Mouse (Mus musculus): ENCODE measurements around the gene Dglucy. TPM values are rescaled to one million over a fixed set of nuclear protein-coding genes. Genes with fewer than 3 reads are reported as not detected.
A peak's percentile ranks its signal among the peaks of the same experiment; 100 is the strongest.

Dglucy gene
- polyA plus RNA-seq, 1 experiment from 2014 or later, result 0.06 TPM

DNA sequence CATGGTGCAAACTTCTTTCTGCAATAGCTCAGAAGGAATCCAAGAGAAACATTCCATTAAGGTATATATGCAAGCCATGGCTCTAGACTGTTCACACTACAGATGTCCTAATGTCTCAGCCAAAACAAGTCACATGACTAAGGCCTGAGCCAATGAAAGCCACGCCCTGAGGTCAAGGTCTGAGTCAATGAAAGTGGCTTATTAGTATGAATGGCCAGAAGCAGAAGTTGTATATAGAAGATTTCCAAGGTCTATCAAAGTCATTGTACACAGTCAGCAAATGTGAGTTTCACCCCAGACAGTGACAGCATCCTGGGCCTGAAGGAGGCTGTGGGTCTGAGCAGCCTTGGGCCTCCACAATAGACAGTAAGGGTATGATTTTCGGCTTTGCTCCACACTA, 52.2 kb downstream of the Dglucy start:
- no peaks in the 10 kb centered on the region for H3K9me3 ChIP-seq (replicated peaks)
- H3K27me3 ChIP-seq (ENCODE audit: low read depth, poor library complexity, severe bottlenecking), result no peaks in the 10 kb centered on the region; the same call in 1 of the 2 replicates
- no peaks in the 10 kb centered on the region for H3K36me3 ChIP-seq
- peaks cover 9% of the 10 kb centered on the region for H3K4me1 ChIP-seq
- H3K4me3 ChIP-seq, result no peak overlapping the region
- no peak overlapping the region for H3K27ac ChIP-seq (replicated peaks)
- DNase-seq (ENCODE audit: low spot score), result no peak
- 70% methylated on average over 2 of the region's 2 CpGs for WGBS

GRCm38 (mm10) chr12:100831629-100832325, 52.9 kb downstream of the Dglucy start:
- H3K27ac ChIP-seq (replicated peaks), result no peak overlapping the region
- H3K4me3 ChIP-seq, result no peak overlapping the region
- no peaks in the 10 kb centered on the region; the same call in 1 of the 2 replicates for H3K27me3 ChIP-seq (ENCODE audit: low read depth, poor library complexity, severe bottlenecking)
- peak; percentile 7 for DNase-seq (ENCODE audit: low spot score)
- no peaks in the 10 kb centered on the region for H3K36me3 ChIP-seq
- peaks cover 9% of the 10 kb centered on the region for H3K4me1 ChIP-seq
- 25% methylated on average over 8 of the region's 8 CpGs for WGBS
- H3K9me3 ChIP-seq (replicated peaks), result no peaks in the 10 kb centered on the region

- H3K27ac ChIP-seq (replicated peaks), result no peak overlapping the region
- DNase-seq (ENCODE audit: low spot score), result peak; percentile 9
Measured at GRCm38 (mm10) chr12:100837208-100837607, 58.4 kb downstream of the Dglucy start.

DNA sequence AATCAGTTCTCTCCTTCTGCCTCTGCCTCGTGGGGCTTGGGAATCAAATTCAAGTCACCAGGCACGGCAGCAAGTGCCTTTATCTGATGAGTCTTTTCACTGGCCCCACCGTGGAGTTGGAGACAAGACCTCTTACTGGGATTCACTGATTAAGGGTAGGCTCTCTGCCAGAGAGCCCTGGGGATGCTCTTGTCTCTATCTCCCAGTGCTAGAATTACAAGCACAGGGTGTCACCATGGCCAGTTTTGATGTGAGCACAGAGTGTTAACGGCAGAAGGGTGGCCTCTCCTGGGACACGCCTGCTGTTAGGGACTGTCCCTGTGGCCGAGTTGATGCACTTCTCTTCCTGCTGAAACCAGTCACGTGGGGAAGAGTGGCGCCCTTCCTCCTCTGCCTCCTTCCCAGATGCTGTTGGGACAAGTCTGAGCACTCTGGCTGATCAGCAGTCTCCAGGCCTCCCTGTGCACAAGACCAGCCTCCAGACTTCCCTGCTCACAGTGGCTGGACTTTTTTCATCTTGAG, 60.3 kb downstream of the Dglucy start:
- no peak overlapping the region for H3K4me3 ChIP-seq
- H3K27me3 ChIP-seq (ENCODE audit: low read depth, poor library complexity, severe bottlenecking), result no peaks in the 10 kb centered on the region
- H3K36me3 ChIP-seq, result no peaks in the 10 kb centered on the region
- H3K27ac ChIP-seq (replicated peaks), result no peak overlapping the region
- no peaks in the 10 kb centered on the region for H3K4me1 ChIP-seq
- 37% methylated on average over 8 of the region's 8 CpGs for WGBS
- H3K9me3 ChIP-seq (replicated peaks), result no peaks in the 10 kb centered on the region
- DNase-seq (ENCODE audit: low spot score), result no peak

More at GRCm38 (mm10) chr12:100837208-100837607, 58.4 kb downstream of the Dglucy start:
- 88% methylated on average over 3 of the region's 3 CpGs for WGBS
- Histone ChIP-seq H3K36me3 (no peaks in the 10 kb centered on the region), H3K27me3 (ENCODE audit: low read depth, poor library complexity, severe bottlenecking) (no peaks in the 10 kb centered on the region; the same call in 1 of the 2 replicates), H3K9me3 (replicated peaks) (no peaks in the 10 kb centered on the region), H3K4me1 (0 out of 2 replicates have a peak, but pooled peaks cover under 1% of the 10 kb centered on the region), H3K4me3 (no peak overlapping the region)

GRCm38 (mm10) chr12:100839926-100840325, 61.1 kb downstream of the Dglucy start:
- H3K36me3 ChIP-seq, result no peaks in the 10 kb centered on the region
- H3K27me3 ChIP-seq (ENCODE audit: low read depth, poor library complexity, severe bottlenecking), result no peaks in the 10 kb centered on the region
- WGBS, result 83% methylated on average over 6 of the region's 6 CpGs
- H3K4me1 ChIP-seq, result no peaks in the 10 kb centered on the region
- DNase-seq (ENCODE audit: low spot score), result no peak
- H3K27ac ChIP-seq (replicated peaks), result no peak overlapping the region
- no peaks in the 10 kb centered on the region for H3K9me3 ChIP-seq (replicated peaks)
- H3K4me3 ChIP-seq, result no peak overlapping the region

DNA sequence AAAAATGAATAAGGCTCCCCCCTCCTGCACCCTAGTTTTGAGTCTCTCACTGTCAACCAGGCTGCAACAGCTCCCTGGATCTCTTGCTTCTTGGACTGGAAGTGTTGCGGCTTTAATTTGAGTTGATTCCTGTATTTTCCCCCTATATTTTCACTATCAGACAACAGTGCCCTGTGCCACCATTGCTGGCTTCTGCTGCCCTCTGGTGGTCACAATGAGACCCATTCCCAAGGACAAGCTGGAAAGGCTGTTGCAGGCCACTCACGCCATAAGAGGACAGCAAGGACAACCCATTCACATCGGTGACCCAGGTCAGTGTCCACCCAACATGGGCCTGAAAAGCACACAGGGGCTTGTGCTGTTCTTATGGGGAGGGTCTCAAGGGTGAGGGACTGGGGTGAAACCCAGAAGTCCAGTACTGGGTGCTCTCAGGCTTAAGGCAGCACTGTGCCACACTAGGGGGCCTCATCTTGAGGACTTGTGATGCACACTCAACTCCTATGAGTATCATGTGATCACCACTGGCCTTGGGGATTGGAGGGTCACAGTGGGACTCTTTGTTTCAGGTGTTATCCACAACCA, 62.4 kb downstream of the Dglucy start:
- Histone ChIP-seq H3K9me3 (replicated peaks) (no peaks in the 10 kb centered on the region), H3K27ac (replicated peaks) (no peak overlapping the region), H3K36me3 (no peaks in the 10 kb centered on the region), H3K27me3 (ENCODE audit: low read depth, poor library complexity, severe bottlenecking) (no peaks in the 10 kb centered on the region), H3K4me1 (no peaks in the 10 kb centered on the region), H3K4me3 (no peak overlapping the region)
- 32% methylated on average over 3 of the region's 3 CpGs for WGBS
- peak; percentile 78 for DNase-seq (ENCODE audit: low spot score)

GRCm38 (mm10) chr12:100843171-100843570, 64.3 kb downstream of the Dglucy start:
- H3K27me3 ChIP-seq (ENCODE audit: low read depth, poor library complexity, severe bottlenecking), result no peaks in the 10 kb centered on the region
- H3K27ac ChIP-seq (replicated peaks), result no peak overlapping the region
- 85% methylated on average over 4 of the region's 4 CpGs for WGBS
- no peaks in the 10 kb centered on the region for H3K4me1 ChIP-seq
- H3K36me3 ChIP-seq, result no peaks in the 10 kb centered on the region
- no peak for DNase-seq (ENCODE audit: low spot score)
- no peak overlapping the region for H3K4me3 ChIP-seq
- H3K9me3 ChIP-seq (replicated peaks), result no peaks in the 10 kb centered on the region

GRCm38 (mm10) chr12:100844546-100844945, 65.7 kb downstream of the Dglucy start:
- no peak overlapping the region for H3K4me3 ChIP-seq
- H3K27ac ChIP-seq (replicated peaks), result no peak overlapping the region
- H3K27me3 ChIP-seq (ENCODE audit: low read depth, poor library complexity, severe bottlenecking), result no peaks in the 10 kb centered on the region
- DNase-seq (ENCODE audit: low spot score), result no peak
- no peaks in the 10 kb centered on the region for H3K4me1 ChIP-seq
- H3K9me3 ChIP-seq (replicated peaks), result no peaks in the 10 kb centered on the region
- WGBS, result 89% methylated on average over 7 of the region's 7 CpGs
- no peaks in the 10 kb centered on the region for H3K36me3 ChIP-seq

GRCm38 (mm10) chr12:100845829-100846228, 67.0 kb downstream of the Dglucy start:
- Histone ChIP-seq H3K27ac (replicated peaks) (no peak overlapping the region), H3K9me3 (replicated peaks) (no peaks in the 10 kb centered on the region), H3K36me3 (no peaks in the 10 kb centered on the region), H3K27me3 (ENCODE audit: low read depth, poor library complexity, severe bottlenecking) (no peaks in the 10 kb centered on the region), H3K4me1 (no peaks in the 10 kb centered on the region), H3K4me3 (no peak overlapping the region)
- WGBS, result 32% methylated on average over 2 of the region's 2 CpGs
- no peak for DNase-seq (ENCODE audit: low spot score)

DNA sequence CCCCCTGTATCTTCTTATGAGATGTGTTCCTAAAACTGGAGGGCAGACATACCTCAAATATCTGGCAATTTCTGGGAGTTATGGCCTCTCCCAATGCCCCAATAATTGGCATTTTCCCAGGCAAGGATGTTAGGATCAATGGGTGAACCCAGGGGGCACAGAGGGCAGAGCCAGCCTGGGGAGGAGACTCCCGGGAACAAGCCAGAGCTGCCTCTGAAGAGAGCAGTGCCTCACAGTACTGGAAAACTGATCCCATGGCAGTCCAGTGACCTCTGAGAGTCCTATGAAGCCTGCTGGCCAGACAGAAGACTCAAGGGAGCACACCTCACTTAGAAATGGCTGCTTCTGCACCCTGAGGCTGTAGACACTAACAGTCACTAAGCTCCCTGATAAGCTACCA, 67.7 kb downstream of the Dglucy start:
- no peak for DNase-seq (ENCODE audit: low spot score)
- no peaks in the 10 kb centered on the region for H3K36me3 ChIP-seq
- no peaks in the 10 kb centered on the region for H3K9me3 ChIP-seq (replicated peaks)
- no peaks in the 10 kb centered on the region for H3K4me1 ChIP-seq
- no peak overlapping the region for H3K4me3 ChIP-seq
- H3K27me3 ChIP-seq (ENCODE audit: low read depth, poor library complexity, severe bottlenecking), result no peaks in the 10 kb centered on the region
- 58% methylated on average over 1 of the region's 1 CpGs for WGBS
- no peak overlapping the region for H3K27ac ChIP-seq (replicated peaks)

DNA sequence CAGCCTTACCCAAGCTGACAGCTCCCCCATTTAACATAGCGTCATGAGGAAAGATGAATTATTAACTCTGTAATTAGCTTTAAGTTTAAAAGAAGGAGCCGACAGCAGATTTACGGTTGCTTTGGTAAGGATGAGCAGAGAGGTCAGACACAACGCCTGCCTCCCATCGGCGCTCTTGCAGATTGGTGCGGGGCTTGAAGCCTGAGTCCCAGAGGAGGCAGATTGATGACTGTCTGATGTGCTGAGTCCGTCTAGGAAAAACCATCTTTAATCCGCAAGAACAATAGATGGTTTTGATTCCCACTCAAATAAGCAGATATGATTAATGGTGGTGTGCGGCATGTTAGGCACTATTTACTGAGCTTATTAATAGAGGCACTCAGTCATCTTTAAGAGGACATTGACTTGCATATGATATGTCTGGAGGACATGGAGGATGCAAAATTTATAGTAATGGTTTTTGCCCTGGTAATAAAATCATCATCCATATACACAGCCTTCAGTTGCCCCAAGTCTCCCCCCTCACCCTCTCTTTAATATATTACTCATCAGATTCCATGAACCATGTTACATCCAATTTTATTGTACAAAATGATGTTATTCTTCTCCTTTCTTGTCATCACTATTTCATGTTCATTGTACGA, 68.7 kb downstream of the Dglucy start:
- 90% methylated on average over 11 of the region's 11 CpGs for WGBS
- no peak overlapping the region for H3K27ac ChIP-seq (replicated peaks)
- DNase-seq (ENCODE audit: low spot score), result no peak
- no peaks in the 10 kb centered on the region for H3K9me3 ChIP-seq (replicated peaks)
- no peak overlapping the region for H3K4me3 ChIP-seq
- no peaks in the 10 kb centered on the region for H3K36me3 ChIP-seq
- H3K27me3 ChIP-seq (ENCODE audit: low read depth, poor library complexity, severe bottlenecking), result no peaks in the 10 kb centered on the region
- H3K4me1 ChIP-seq, result no peaks in the 10 kb centered on the region

GRCm38 (mm10) chr12:100849421-100850138, 70.7 kb downstream of the Dglucy start:
- WGBS, result 83% methylated on average over 7 of the region's 7 CpGs
- H3K9me3 ChIP-seq (replicated peaks), result no peaks in the 10 kb centered on the region

More at GRCm38 (mm10) chr12:100849421-100850138, 70.7 kb downstream of the Dglucy start:
- H3K27ac ChIP-seq (replicated peaks), result no peak overlapping the region
- H3K4me1 ChIP-seq, result no peaks in the 10 kb centered on the region
- no peaks in the 10 kb centered on the region for H3K27me3 ChIP-seq (ENCODE audit: low read depth, poor library complexity, severe bottlenecking)
- DNase-seq (ENCODE audit: low spot score), result peak; percentile 35
- no peak overlapping the region for H3K4me3 ChIP-seq
- no peaks in the 10 kb centered on the region for H3K36me3 ChIP-seq
